Mouse (Mus musculus) embryonic stem cell, embryonic (primary cell): ENCODE data around the gene Phf24.

Experiments used
- CTCF ChIA-PET, 4 experiments: fragments of 300-600 bp in 2 of 4; fragments of 350-600 bp in 2 of 4; sonication (Branson Sonifier 250); formaldehyde crosslinking; loops; one replicate each; lab custom pipeline; 2022; ENCODE audit warnings: inconsistent platforms in 2 of 4; lab: Charles Lee
- POLR2A ChIA-PET, 4 experiments: fragments of 300-600 bp in 2 of 4; fragments of 350-600 bp in 2 of 4; sonication (Branson Sonifier 250); formaldehyde crosslinking; loops; one replicate each; lab custom pipeline; 2022; ENCODE audit warnings: antibody characterized with exemption in 4 of 4, inconsistent platforms in 1 of 4; lab: Charles Lee

The Phf24 gene

DNA sequence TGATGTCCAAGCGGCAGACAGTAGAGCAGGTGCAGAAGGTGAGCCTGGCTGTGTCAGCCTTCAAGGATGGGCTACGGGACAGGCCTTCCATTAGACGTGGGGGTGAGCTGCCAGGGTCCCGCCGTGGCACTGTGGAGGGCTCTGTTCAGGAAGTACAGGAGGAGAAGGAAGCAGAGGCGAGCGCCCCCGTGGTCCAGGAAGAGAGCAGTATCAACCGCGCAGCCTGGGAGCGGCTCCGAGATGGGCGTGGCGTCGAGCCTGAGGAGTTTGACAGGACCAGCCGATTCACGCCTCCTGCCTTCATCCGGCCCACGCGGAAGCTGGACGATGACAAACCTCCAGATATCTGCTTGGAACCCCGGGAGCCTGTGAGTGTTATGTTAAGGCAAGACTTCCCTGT is 17.2 kb downstream of the Phf24 start:
- ChIA-PET CTCF (interaction anchor here (0.6 to 1.8 kb wide), 6 partner anchors 12 to 32 kb away, joined by 3 to 10 read pairs (median 3); no protein-coding TSS in a partner anchor), POLR2A (no interaction called here)

DNA sequence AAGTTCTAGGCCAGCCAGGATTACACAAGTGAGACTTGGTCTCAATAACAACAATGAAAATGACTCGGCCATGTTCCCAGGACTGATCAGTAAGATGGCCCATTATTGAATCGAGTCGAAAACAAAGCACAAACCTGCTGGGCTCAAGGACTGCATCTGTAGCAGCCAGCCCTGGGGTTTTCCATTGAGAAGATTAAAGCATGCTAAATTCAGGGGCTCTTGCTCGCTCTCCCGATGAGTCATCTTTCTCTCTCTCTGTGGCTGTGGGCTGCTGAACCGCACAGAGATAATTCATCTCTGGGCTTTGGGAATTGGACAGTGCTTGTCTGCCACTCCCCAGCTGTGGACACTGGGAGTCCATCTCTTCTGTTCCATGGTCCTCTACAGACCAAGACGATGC is 24.9 kb downstream of the Phf24 start:
- ChIA-PET POLR2A (interaction anchor here in 1 of 4 experiments (2.0 kb wide), 1 partner anchor 9 kb away, joined by 5 read pairs; no protein-coding TSS in a partner anchor), CTCF (interaction anchor here in 1 of 4 experiments (0.7 kb wide), 1 partner anchor 13 kb away, joined by 4 read pairs; no protein-coding TSS in a partner anchor)

DNA sequence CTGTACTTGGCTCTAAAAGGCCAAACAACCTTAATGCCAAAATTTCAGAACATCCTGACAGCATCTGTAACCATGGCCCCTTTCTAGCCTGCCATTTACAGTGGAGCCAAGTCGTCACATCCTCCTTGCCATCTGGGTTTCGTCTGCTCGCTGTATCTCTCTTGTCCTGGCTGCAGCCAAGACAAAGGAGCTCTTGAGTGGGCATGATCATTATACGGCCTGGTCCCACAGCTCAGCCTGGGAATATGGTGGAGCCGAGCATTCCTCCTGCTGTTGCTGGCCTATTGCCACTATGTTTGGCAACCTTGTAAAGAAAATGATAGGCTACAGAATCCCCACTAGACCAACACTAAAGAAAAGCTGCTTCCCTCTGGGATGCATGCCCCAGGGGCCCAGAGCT is 26.9 kb downstream of the Phf24 start:
- ChIA-PET POLR2A (interaction anchor here in 1 of 4 experiments (0.9 kb wide), 1 partner anchor 57 kb away, joined by 3 read pairs; the partner anchor contains the start of gene Vcp), CTCF (no interaction called here)

DNA sequence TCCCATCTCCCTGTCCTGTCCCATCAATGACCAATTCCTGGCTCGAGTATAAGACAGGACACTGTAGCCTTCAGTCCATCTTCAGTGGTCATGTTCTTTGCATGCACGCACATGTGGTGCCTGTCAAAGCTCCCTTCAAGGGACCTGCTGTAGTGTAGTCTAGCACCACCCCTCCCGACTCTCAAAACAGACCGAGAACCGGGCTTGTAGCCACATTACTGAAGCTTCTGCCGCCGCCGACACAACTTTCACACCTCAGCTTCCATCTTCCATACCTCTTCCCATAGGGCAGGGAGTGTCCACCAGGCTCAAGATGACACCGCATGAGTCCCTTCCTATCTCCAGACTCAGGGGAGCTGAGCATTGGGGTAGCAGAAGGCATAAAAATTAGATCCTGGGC is 27.7 kb downstream of the Phf24 start:
- ChIA-PET CTCF (interaction anchor here in 1 of 4 experiments (1.1 kb wide), 1 partner anchor 17 kb away, joined by 3 read pairs; no protein-coding TSS in a partner anchor), POLR2A (interaction anchor here in 2 of 4 experiments (0.9 to 2.4 kb wide), 4 partner anchors 11 to 1205 kb away, joined by 3 to 9 read pairs (median 4); partner anchors contain the start of gene Vcp (in 2 of the 2))

DNA sequence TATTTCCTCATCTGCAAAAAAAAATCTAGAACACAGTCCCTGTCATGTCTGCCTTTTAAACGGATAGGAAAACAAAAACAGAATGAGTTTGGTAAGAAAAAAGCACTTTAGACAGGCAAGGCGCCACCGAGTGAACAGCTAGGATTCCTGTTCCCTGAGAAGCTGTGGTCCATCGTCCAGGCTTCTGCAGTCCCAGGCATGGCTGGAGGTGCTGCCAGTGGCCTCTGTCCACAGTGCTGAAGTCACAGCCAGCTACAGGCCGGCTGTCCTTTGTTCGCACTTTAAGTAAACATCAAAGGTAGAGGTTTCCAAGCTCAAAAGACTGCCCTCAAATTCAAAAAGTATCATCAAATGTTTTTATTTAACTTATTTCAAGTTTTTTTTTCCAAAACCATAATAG is 28.6 kb downstream of the Phf24 start:
- POLR2A ChIA-PET: interaction anchor here (0.6 to 2.4 kb wide), 11 partner anchors 10 to 1206 kb away, joined by 3 to 9 read pairs (median 4); partner anchors contain the start of genes Vcp (in 2 of the 4) and Phf24 (in 1 of the 4)
- CTCF ChIA-PET: interaction anchor here (0.5 to 2.5 kb wide), 29 partner anchors 9 to 1936 kb away, joined by 3 to 25 read pairs (median 5); partner anchors contain the start of genes 1700022I11Rik (in 1 of the 4) and Phf24 (in 1 of the 4)

DNA sequence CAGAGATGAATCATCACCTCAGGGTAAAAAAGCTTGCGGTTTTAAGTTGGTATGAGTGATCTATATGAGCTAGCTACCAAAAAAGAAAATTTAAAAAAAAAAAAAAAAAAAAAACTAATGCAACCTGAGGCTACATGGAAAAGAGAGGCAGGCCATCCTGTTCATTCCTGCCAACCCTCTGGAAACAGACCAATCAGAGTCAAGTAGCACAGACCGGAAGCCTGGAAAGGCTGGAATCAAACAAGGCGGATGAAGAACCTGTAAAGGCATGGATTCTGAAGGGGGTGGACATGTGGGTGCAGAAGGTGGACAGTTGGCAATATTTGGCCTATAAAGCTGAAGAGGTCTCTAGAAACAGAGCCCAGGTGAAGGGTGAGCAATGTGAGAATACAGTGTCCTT is 29.0 kb downstream of the Phf24 start:
- POLR2A ChIA-PET: interaction anchor here (0.6 to 2.4 kb wide), 13 partner anchors 9 to 1207 kb away, joined by 3 to 9 read pairs (median 3); partner anchors contain the start of genes Phf24 (in 1 of the 4), Pigo (in 1 of the 4) and Vcp (in 1 of the 4)
- CTCF ChIA-PET: interaction anchor here (0.5 to 2.5 kb wide), 42 partner anchors 8 to 1936 kb away, joined by 3 to 25 read pairs (median 5); partner anchors contain the start of genes 1700022I11Rik (in 1 of the 4) and Phf24 (in 1 of the 4)

DNA sequence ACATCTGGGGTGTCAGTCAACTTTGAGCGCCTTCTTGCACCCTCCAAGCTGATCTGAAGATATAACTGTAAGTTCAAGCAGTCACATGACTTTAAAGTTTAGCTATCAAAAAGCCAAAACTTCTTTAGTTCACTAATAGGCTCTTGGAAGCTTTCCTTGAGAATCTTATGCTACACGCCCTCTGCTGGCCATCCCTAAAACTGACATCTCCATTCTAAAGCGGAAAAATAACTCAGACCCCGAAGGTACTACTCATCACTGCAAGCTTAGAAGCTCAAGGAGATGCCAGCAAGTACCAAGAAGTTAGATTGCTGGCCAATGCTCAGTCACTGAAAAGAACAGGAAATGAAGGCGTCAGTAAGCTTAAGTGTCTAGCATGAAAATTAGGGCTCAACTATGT is 29.5 kb downstream of the Phf24 start:
- ChIA-PET CTCF (interaction anchor here (0.5 to 2.5 kb wide), 35 partner anchors 8 to 1025 kb away, joined by 3 to 25 read pairs (median 4); partner anchors contain the start of genes 1700022I11Rik (in 1 of the 4) and Phf24 (in 1 of the 4)), POLR2A (interaction anchor here in 2 of 4 experiments (0.9 to 2.4 kb wide), 7 partner anchors 9 to 80 kb away, joined by 3 to 9 read pairs (median 3); partner anchors contain the start of genes Phf24 (in 1 of the 2) and Pigo (in 1 of the 2))

DNA sequence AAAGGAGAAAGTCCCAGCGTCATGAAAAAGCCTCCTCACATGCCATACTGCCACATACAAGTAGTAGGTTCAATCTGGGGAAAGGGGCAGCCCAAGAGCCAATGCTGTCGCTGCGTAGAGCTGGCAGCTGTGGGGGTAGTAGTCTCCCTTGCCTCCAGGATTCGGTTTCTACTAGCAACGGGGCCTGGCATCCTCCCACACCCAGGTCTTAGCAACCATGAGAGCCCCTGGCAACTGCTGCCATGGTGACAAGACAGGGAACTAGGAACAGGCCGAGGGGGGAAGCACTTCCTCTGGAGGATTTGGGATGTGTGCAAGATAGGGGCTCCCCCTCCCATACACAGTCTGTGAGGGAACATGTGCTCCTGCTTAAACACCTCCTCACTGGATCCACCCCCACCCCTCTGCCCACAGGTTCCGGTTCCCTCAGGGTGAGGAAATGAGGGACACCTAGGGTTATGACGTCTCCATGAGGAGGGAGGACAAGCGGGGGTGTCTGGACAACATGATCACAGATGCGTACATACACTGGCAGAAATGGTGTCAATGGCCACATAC is 30.4 kb downstream of the Phf24 start:
- POLR2A ChIA-PET: interaction anchor here in 2 of 4 experiments (1.1 to 2.4 kb wide), 3 partner anchors 8 to 26 kb away, joined by 3 to 9 read pairs (median 3); no protein-coding TSS in a partner anchor
- CTCF ChIA-PET: interaction anchor here in 3 of 4 experiments (0.9 to 2.5 kb wide), 11 partner anchors 8 to 142 kb away, joined by 3 to 25 read pairs (median 6); partner anchors contain the start of gene Phf24 (in 1 of the 3)

DNA sequence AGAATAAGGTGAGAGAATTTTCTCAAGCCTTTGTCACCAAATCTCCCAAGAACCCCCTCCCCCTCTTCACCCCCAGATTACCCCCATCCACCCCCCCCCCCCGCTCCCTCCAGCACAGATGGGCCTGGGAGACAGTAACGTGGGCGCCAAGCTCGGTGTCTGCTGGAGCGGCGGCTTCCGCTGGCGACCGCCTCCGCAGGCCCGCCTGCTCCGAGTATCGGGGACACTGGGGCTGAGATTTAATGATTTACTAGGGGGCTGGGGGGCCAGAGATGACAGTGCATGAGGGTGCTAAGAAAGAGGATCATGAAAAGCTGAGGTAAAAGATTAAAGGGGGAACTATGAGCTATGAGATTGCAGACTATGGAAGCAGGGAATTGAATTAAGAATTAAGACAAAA is 32.1 kb downstream of the Phf24 start:
- ChIA-PET CTCF (interaction anchor here in 3 of 4 experiments (0.7 to 4.2 kb wide), 10 partner anchors 10 to 1234 kb away, joined by 3 to 17 read pairs (median 4); no protein-coding TSS in a partner anchor), POLR2A (interaction anchor here in 2 of 4 experiments (0.6 to 3.5 kb wide), 7 partner anchors 8 to 836 kb away, joined by 3 to 22 read pairs (median 5); partner anchors contain the start of gene Vcp (in 1 of the 2))

DNA sequence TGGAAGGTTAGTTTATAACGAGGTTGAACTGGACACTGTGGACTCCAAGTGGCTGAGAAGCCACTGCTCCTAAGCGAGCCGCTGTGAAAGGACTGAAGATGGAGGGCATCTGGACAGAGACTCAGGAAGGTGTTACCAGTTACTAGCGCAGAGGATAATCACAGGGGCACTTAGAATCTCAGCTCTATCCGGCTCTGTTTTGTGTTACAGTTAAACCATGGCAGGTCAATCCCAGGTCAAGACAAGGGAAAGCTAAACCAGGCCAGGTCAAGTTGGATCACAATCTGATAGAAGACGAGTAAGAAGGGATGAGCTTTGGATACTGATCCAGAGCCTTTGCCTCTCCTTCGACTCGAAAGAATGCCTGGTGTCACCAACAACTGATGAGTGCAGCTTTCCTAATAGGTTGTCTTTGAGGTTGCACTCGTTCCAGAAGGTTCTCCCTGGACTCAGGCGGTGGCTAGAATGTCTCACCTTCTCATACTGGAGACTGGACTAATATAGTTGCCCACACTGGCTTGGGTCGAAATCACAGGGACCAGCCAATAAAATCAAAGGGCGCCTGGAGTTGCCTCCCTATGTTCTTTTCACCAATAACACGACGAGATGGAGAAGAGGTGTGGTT is 32.7 kb downstream of the Phf24 start:
- ChIA-PET POLR2A (interaction anchor here in 3 of 4 experiments (0.6 to 3.5 kb wide), 22 partner anchors 9 to 835 kb away, joined by 3 to 22 read pairs (median 4); partner anchors contain the start of genes Vcp (in 2 of the 3), Fancg (in 1 of the 3) and Phf24 (in 1 of the 3)), CTCF (interaction anchor here in 3 of 4 experiments (0.7 to 4.2 kb wide), 11 partner anchors 10 to 1234 kb away, joined by 3 to 17 read pairs (median 4); no protein-coding TSS in a partner anchor)

DNA sequence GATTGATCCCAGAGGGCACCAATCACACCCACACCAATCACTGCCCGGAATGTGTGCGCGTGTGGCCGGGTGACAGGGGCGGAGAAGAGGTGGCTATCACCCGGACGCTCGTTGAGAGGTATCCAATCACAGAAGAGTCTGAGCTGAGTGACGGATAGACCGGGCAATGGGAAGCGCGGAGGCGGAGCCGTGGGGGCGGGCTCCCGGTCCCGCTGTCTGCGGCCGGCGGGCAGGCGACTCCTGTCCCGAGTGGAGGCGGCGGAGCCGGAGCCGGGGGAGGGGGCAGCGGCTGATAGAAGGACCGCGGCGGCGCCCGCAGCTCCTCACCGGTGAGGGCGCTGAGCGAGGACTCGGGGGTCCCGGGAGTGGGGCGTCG is 33.2 kb downstream of the Phf24 start, which contains the start of gene Dnajb5:
Dnajb5 (plus strand) TSS at position 139 of the 376 bp plus-strand sequence.
- POLR2A ChIA-PET: interaction anchor here in 3 of 4 experiments (0.6 to 3.5 kb wide), 29 partner anchors 8 to 1194 kb away, joined by 3 to 22 read pairs (median 4); partner anchors contain the start of genes Vcp (in 3 of the 3), Fancg (in 1 of the 3), Phf24 (in 1 of the 3) and Sigmar1 (in 1 of the 3)
- CTCF ChIA-PET: interaction anchor here in 3 of 4 experiments (0.7 to 4.2 kb wide), 14 partner anchors 11 to 1235 kb away, joined by 3 to 17 read pairs (median 3); partner anchors contain the start of gene Phf24 (in 1 of the 3)

DNA sequence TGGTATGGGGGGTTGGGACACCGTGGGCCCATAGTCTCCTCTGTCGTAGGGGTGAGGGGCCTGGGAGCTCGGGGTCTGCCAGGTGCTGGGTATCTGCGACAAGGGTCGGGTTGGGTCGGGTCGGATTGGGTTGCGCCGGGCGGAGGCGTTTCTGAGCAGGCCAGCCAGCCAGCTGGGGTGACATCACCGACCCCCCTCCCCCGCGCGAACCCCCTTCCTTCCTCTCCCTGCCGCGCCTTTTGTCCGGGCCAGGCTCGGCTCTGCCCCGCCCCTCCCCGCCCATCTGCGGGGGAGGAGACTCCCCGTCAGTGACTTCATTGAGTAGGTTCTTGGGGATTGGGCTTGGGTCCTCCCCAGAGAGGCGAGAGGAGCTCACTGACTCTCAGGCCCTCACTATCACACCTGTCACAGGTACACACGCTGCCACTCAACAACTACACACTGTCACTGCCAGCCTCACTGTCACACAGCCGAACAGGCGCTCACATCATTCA is 33.7 kb downstream of the Phf24 start:
- ChIA-PET POLR2A (interaction anchor here (0.6 to 3.5 kb wide), 32 partner anchors 8 to 1194 kb away, joined by 3 to 22 read pairs (median 4); partner anchors contain the start of genes Vcp (in 3 of the 4), Fancg (in 1 of the 4), Phf24 (in 1 of the 4) and Sigmar1 (in 1 of the 4)), CTCF (interaction anchor here (0.7 to 4.2 kb wide), 16 partner anchors 11 to 212 kb away, joined by 3 to 17 read pairs (median 4); partner anchors contain the start of gene Phf24 (in 1 of the 4))

DNA sequence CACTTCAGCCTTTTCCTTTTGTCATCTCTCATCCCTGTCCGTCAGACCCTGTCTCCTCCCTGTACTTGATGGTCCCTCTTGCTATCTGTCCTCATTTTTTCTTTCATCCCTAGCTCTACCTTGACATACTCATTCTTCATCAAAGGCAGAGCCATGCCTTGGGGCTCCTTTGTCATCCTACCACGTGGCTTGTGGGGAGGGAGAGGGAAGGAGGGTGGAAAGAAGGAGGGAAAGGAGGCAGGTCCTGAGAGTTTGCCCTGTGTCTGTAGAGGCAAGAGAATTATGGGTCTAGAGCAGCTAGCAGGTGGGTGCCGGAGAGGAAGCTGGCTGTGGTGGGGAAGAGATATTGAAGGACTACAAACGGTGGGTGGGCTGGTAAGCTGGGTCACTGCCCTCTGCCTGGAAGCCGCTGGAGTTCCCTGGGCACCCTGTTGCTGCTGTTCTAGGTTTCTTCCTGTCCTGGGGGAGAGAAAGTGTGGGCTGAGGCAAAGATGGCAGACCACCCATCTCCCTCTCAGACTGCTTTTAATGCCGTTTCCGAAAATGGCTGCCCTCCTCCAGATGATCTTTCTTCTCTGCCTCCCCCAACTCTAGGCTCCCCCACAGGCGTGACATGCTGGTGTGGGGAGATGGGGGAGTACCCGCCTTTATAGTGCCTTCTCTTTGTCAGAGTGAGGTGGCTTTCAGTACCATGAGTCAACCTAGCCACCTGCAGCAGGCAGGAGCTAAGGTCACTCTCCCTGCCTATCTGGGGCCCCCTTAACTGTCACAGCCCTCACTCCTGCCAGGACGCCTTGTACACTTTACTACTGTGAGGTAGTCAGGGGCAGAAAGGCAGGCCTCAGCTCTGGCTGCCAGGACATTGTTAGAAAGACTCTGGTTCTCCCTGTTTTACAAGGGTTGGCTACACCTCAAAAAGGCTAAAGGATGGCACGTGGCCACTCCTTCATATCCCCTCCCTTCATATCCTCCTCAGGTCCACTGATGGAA is 35.0 kb downstream of the Phf24 start:
- POLR2A ChIA-PET: interaction anchor here in 2 of 4 experiments (1.0 to 3.5 kb wide), 6 partner anchors 8 to 51 kb away, joined by 3 to 22 read pairs (median 4); partner anchors contain the start of gene Vcp (in 1 of the 2)
- CTCF ChIA-PET: interaction anchor here (0.6 to 4.2 kb wide), 7 partner anchors 10 to 53 kb away, joined by 3 to 17 read pairs (median 4); no protein-coding TSS in a partner anchor

DNA sequence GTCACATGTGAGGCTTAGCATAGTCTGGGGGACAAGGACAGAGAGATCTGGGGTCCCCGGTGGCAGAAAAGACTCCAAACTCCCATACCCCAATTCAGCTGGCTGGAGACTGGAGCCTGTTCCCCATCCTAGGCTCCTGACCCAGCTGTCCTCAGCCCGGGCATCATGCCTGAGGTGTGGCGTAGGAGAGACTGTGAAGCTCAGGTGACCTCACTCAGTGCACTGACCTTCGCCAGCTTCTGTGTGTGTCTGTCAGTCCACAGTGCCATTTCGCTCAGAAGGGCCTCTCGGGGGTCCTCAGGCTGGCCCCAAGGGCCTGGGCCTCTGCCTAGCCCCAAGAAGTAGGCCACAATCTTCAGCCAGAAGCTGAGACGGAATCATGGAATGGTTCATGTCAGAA is 36.1 kb downstream of the Phf24 start:
- CTCF ChIA-PET: no interaction called here
- POLR2A ChIA-PET: interaction anchor here in 1 of 4 experiments (0.6 kb wide), 1 partner anchor 12 kb away, joined by 5 read pairs; no protein-coding TSS in a partner anchor

DNA sequence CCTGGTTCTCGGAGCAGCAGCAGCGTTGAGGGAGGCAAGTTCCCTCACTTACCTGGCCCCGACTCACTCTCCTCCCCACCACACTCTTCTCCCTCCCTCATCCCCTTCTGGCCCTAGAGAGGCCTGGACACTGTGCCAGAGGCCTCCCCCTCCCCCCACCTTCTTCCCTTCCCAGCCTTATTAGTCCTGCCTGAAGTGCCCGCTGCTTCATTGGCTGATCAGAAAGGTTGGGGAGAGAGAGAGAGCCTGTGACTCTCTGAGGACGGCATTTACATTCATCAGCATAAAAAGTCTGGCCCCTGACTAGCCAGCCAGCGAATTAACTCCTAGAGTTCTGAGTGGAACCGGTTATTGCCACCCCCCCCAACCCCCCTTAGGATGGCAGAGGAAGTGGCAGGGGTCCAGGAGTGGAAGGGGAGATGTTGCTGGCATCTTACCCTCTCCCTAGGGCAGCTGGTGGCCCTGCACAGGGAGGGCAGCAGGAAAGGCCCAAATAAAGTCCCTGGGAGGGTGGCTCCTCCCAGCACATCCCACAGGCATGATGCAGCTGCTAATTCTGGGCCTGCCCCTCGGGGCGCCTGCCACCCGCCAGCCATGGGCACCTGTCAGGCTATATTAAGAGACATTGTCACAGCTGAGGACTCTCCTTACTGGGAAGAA is 37.1 kb downstream of the Phf24 start:
- ChIA-PET CTCF (interaction anchor here (0.5 to 2.8 kb wide), 34 partner anchors 8 to 1260 kb away, joined by 3 to 28 read pairs (median 4); partner anchors contain the start of gene Phf24 (in 2 of the 4)), POLR2A (interaction anchor here in 2 of 4 experiments (0.6 to 2.2 kb wide), 4 partner anchors 8 to 1830 kb away, joined by 3 to 9 read pairs (median 4); partner anchors contain the start of gene Vcp (in 1 of the 2))
